Mouse (Mus musculus) spleen, adult 2 months (tissue): Measurements from ENCODE around the gene Lrrc4c.

ENCODE experiments used
- CTCF ChIP-seq: fragments of 200-500 bp; IDR thresholded peaks from 2 replicates; pipeline ENCODE4 v1.5.1; 2011; ENCODE audit warnings: mild to moderate bottlenecking, inconsistent platforms; ENCODE audit not compliant: insufficient read depth, insufficient read length, insufficient replicate concordance; ENCODE audit errors: extremely low read depth
- POLR2A ChIP-seq: fragments of 200-500 bp; IDR thresholded peaks from 2 replicates; pipeline ENCODE4 v1.6.1; 2011; ENCODE audit warnings: low read depth, low read length, inconsistent platforms

- TF ChIP-seq CTCF: no peak
- TF ChIP-seq POLR2A: no peak
These were observed 1095.1 kb downstream of the Lrrc4c start for GRCm38 (mm10) chr2:97413066-97413465.
